Mouse (Mus musculus): Measurements from ENCODE around the gene Taok2.

The Taok2 gene

DNA sequence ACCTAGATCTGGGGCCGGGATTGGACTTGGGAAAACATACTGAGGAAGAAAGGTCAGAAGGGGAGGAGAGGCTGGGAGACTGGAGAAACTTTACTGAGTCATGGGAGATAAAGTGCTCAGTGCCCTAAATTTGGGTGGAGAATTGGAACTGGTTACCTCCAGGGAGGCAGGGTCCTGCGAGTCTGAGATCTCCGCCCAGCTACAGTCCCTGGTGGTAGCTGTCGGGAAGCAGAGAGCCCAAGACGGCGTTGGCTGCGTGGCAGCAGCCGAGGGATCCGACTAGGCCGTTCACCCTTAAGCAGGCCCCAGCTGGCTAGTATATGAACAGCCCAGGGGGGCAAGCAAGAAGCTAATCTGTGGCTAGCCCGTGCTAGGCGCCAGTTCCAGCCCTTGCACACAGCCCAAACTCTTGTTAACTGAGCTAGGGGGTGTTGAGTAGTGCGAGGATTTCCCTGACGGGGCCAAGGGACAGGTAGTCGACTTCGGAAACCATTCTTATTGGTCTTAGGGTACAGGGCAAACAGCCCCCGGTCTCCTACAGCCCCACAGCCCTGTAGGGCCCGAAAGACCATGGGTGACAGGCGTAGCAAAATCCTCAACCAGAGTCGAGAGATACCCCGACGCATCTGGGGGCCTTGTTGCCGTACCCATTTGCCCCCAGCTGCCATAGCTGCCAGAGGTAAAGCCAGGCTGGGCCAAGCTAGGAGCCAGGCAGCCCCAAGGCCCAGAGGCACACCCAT lies 14.6 kb downstream of the Taok2 start:
- no peak for DNase-seq (ENCODE audit: low spot score)

DNA sequence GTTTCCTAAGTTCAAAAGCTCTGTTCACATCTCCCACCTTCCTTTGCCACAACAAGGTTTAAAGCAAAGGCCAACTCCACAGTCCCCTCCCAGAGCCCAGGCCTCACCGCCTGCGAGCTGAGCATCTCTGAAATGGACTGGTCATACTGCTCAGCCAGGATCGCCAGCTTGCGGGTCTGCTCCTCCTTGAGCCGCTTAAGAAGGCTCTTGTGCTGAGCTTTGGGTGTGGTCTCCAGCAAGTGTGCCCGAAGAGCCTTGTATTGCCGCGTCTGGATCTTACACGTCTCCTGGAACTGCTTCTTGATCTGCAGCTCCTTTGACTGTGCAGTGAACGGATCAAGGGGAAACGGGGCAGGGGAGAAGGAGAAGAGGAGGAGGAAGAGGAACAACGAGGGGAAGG lies 16.5 kb downstream of the Taok2 start:
- no peak for DNase-seq (ENCODE audit: low spot score)

DNA sequence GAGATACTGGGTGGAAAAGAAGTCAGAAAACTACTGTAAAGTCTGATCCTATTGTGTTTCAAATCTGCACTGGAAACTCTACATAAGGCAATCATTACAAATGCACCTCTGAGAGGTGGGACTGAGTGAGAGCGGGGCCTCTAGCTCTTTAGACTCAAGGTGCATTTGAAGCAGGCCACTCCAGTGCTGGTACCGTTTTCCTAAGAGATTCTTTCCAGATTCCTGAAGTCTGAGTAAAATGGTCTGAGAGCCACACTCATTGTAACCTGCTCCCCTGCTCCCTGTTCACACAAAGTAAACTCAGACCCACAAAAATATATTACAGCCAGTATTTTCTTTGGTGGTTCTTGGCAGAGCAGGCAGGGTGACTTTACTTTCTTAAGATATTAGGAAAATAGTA lies 17.0 kb downstream of the Taok2 start:
- no peak for DNase-seq (ENCODE audit: low spot score)

DNA sequence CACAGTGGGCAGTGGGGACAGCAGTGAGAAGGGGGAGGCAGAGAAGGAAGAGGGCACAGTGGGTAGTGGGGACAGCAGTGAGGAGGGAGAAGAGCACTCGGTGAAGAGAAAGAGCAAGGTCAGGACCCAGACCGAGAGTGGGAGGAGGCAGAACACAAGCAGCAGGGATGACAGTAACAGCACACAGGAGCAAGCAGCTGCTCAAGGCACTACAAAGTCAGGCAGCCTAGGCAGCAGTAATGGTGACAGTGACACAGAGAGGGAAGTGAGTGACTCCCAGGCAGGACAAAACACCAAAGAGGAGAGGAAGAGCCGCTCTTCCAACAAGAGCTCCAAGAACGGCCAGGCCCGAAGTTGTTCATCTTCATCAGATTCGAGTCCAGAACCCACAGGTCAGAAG lies 20.7 kb downstream of the Taok2 start:
- DNase-seq (ENCODE audit: low spot score), result no peak

DNA sequence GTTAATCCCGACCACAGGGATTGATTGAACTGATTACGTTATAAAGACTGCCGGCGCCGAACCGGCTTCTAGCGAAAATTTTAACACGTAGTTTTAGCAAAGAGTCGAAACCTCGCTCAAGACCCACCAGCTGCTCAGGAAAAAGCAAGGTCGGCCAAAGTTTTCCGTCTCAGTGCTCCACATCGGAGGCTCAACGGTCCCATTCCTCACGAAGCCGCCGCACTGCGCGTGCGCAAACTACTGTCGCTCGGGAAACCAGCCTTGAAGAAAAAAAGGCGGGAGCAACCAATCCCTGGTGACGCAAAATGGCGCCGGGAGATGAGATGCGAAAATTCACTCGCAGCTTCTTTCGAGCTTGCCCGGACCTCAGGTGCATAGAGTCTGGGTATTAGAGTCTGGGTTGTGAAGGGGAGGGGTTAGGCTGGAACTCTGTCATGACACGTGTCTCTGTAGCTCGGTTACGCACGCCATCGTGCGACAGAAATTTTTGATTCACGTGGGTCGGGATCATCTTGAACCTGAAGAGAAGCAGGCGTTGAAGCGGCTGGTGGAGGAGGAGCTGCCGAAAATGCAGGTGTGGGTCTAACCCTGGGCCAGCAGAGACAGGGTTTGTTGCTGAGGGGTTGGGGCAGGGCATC lies 22.2 kb downstream of the Taok2 start, which contains the start of gene Ino80e:
Gene Ino80e (minus strand): TSS at position 231 of the 638 bp plus-strand sequence.
- peak; percentile 99 for DNase-seq (ENCODE audit: low spot score)

DNA sequence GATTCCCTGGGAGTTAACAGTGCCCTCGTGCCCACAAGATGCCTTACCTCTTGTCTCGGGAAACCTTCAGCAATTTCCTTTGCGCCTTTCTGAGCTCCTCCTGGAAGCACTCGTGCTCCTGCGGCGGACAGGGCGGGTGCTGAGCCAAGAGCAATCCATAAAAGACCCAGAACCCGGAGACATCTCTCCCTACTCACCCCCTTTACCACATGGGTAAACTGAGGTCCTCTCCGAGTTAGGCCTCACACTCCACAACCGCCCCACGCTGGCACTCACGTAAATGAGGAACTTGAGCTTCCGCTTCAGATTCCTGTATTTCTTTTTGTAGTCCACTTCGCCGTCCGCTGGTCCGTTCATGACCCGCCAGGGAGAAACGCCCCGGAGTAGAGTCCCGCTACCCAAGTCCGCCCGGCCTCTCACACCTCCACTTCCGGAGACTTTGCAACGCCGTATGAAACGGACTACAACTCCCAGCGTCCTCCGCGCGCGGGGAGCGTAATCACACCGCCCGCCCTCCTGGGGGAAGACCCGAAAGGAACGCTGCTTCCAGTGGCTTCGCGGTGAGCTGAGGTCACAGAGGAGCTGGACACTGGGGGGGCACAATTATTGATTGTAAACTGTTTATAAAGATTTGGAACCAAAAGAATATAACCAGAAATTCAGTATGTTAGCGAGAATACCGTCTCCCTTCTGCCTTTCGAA lies 22.9 kb downstream of the Taok2 start, which contains the start of gene Hirip3:
Gene Hirip3 (plus strand): TSS at position 544 of the 702 bp plus-strand sequence.
- peak; percentile 99 for DNase-seq (ENCODE audit: low spot score)

DNA sequence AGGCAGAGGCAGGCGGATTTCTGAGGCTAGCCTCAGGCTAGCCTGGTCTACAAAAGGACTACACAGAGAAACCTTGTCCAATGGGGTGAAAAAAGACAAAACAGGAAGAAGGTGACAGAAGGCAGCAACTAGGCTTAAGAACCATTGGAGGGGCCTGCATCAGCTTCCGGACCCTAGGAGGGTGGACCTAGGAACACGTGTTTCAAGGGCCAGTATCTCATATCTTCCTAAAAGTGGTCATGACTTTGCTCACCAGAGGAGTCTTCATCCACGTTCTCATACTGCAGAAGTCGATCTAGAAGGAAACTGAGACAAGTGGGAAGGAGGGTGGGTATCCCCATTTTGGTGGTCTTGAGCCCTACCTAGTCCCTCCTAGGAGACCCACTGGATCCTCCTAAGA lies 23.5 kb downstream of the Taok2 start:
- no peak for DNase-seq (ENCODE audit: low spot score)

DNA sequence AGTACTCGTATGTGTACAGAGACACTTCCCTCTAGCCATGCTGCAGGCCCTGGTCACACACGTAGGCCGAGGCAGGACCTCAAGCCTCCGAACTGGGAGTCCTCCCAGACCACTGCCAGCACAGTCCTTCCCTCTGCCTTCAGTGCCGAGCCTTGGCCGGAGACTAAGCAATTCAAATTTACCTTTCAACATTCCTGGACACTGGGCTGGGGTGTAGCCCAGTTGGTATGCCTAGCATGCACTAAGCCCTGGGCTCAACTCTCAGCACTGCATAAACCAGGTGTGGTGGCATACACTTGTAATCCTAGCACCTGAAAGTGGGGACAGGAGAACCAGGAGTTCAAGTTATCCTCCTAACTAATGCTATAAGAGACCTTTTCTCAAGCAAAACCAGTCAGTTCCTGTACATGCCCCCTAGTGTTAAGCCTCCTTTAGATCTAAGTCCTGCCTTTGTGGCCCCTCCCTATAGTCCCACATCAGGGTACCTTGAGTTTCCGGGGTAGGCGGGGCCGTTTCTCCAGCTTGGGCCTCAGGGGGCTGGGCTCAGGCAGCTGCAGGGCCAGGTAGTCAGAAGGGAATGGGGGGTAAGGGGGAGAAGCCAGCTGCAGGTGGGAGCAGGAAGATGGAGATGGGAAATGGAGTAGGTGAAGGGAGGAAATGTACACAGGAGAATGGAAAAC lies 27.6 kb downstream of the Taok2 start:
- DNase-seq (ENCODE audit: low spot score), result no peak

DNA sequence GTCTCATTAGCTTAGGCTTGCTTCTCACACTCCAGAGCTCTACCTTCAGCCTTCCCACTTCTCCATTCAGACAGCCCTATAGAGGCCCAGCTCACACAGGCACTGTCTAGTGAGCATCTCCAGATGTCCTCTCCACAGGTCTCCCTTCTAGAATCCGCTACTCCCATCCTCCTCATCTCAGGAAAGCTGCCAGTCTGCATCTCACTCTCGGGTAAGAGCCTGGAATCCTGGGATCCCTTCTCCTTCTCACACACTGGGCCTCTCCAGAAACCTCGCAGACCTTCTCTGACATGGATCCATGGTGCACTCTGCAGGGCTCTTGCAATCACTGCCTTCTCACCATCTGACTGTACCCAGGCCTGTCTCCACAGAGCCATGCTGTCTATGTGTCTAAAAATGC lies 28.9 kb downstream of the Taok2 start:
- no peak for DNase-seq (ENCODE audit: low spot score)

DNA sequence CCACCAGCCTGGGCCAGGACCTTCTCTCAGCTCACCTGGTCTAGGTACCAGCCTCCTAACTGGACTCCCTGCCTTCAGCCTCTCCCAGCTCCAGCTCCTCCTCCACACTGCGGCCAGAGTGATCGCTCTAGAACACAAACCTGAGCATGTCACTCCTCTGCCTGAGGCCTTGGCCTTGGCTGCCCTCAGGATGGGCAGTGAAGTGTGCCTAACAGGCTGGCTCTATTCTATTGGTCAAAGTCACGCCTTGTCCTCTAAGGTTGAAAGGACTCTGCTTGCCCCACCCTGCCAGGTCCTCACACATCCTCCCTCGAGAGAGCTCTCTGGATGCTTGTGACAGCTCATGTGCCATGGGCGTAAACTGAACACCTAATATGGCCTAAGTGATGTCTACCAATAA lies 31.0 kb downstream of the Taok2 start:
- no peak for DNase-seq (ENCODE audit: low spot score)

DNA sequence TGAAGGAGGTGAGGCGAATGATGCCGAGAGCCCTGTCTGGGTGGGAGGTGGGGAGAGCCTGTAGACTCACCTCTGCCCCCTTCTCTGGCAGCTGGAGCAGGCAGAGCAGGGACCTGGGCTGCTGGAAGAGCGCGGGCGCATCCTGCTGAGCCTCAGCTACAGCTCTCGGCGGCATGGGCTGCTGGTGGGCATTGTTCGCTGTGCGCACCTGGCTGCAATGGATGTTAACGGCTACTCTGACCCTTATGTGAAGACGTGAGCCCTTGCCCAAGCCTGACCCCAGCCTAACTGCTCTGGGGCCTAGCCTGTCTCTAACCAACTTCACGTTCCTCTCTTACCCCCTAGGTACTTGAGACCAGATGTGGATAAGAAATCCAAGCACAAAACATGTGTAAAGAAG lies 33.3 kb downstream of the Taok2 start:
- DNase-seq (ENCODE audit: low spot score), result no peak

DNA sequence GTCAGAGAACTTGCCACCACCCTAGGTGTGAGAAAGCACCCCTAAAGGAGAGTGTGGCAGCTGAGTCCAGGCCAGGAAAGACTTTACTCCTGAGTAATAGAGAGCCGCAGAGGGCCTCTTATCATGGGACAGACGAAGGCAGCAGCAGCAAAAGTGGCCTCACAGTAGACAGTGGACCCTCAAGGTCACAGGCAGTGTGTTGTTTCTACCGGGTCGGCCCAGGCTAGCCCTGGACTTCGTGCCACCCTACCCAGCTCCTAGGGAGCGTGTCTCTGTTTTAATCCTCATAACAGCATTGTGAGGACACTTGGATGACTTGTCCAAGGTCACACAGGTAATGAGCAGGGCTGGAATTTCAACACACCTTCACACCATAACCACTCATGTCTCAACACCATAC lies 34.3 kb downstream of the Taok2 start:
- no peak for DNase-seq (ENCODE audit: low spot score)

DNA sequence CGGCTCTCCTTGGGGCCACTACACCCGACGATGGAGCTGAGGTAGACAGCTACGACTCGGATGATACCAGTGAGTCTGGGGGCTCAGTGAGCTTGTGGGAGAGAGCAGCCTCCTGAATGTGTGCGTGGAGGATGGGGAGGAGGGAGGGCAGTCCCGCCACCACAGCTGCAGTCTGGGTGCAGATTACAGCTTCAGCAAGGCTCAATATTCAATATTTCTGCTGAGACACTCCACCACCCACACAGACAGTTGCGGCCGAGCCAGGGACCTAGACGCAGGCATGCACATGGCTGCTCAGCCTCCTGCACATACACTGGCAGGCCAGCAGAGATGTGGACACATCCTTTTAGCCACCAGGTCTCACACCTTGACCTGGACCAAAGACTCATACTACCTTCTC lies 35.7 kb downstream of the Taok2 start:
- no peak for DNase-seq (ENCODE audit: low spot score)

DNA sequence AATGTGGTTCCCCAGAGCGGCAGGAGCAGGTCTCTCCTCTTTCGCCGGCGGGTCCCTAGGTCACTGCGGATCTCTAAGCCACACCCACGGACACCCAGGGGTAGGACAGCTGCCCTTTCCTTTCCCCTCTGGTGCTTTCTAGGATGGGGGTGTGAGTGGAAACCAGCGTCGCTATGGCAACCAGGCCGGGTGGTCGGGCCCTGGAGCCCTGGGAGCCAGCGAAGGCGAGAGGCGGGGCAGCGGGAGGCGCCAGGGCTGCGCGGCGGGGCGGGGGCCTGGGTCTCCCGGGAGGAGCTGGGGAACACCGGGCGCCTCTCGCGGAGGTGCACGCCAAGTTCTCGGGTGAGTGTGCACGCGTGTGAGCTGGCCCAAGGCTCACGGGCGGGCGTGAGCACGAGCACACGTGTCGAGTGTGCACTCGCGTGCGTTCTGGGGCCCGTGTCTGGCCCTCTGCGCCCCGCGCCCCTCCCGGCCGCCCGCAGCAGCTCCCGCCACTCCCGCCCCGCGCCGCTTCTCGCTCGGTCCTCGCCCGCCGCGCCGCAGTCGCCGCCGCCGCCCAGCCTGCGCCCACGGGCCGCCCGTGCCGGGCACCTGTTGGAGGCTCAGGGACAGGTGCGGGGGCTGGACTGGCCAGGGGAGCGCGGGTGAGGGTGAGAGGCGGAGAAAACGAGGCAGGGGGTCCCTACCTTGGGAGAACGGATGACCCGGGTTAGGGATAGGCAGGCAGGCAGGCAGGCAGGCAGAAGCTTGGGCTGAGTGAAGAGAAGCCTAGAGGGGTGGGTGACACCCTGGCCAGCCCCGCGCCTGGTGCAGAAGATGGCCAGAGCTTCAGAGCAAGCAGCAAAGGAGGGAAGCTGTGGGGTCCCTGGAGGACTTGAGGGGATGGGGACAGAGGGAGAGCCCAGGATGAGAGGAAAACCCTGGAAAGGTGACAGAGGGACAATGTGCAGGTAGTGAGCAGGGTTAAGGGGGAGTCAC lies 36.8 kb downstream of the Taok2 start:
- peak; percentile 80 for DNase-seq (ENCODE audit: low spot score)

DNA sequence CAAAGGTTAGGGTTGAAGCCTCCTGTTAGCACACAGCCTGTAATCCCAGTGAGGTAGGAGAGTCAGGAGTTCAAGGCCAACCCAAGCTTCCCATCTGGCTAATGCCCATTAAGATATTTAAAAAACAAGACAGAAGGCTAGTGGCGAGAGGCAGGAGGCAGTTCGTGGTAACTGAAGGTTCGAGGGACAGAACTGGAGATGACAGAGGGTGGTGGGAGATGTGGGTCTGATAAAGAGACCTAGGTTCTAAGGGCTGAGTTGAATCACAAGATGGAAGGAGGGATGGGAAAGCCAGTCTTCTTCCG lies 37.4 kb downstream of the Taok2 start, which contains the start of gene Doc2a:
Gene Doc2a (plus strand): TSS at position 301 of the 305 bp plus-strand sequence.
- no peak for DNase-seq (ENCODE audit: low spot score)

DNA sequence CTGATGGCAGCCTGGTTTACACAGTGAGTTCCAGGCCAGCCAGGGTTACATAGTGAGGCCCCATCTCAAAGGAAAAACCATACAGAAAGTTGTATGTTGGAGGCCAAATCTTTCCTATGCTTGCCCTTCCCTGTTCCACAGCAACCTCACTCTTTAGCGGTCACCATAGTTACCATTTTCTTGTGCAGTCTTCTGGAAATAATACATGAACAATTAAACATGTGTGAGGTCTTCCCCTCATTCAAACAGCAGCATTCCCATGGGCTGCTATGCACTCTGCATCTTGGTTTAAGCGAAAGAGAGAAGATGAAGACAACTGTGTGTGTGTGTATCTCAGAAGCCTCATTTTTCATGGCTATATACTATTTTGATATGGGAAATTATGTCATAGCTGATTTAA lies 39.0 kb downstream of the Taok2 start:
- no peak for DNase-seq (ENCODE audit: low spot score)

DNA sequence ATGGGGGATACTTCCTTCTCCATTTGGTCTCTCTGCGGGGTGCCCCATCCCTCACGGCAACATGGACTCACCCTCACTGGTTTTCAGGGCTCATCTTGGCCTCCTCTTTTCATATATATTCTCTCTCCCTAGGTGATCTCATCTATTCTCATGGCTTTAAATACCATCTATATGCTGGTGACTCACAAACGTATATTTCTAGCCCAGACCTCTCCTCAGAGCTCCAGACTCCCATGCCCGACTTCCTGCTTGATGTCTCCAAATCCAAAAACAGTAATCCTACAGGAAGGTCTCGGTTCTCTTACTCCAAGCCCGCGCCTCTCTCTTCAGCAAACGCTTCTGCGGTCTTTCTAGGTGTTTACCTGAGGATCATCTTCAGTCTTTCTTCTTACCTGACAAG lies 41.2 kb downstream of the Taok2 start:
- no peak for DNase-seq (ENCODE audit: low spot score)

DNA sequence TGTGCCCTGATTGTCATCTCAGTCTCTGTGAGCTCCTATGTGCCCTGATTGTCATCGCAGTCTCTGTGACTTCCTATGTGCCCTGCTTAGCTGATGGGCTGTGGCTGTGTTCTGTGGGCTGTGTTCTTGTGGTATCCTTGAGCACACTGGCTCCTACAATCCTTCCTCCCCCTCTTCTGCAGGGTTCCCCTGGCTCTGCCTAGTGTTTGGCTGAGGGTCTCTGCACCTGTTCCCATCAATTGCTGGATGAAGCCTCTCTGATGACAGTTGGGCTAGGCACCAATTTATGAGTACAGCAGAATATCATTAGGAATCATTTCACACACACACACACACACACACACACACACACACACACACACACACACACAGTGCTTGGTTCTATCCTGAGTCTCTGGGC lies 51.2 kb downstream of the Taok2 start:
- DNase-seq (ENCODE audit: low spot score), result no peak

DNA sequence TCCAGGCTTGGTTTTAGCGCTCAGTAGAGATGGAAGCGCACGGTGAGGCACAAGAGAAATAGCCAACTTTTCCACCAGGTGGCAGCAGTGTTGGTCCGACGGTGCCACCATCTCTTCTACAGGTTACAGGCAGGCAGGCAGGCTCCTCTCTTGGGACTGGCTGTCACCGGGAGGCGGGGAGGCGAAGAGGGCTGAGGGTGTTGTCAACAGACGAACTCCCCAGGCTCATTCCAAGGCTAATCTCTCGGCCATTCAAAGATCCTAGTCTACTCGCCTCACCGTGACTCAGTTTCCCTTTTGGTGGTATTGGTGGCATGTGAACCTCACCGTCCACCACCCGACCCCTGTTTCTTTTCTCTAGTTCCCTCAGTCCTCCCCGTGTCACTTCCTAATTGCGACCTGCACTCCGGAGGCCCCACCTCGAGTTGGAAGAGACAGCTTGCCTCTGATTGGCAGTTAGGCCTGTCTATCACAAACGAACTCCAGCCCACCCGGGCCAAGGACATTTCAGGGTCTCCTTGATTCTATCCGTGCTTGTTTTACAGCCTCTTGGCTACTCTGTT lies 52.4 kb downstream of the Taok2 start:
- peak; percentile 92 for DNase-seq (ENCODE audit: low spot score)

DNA sequence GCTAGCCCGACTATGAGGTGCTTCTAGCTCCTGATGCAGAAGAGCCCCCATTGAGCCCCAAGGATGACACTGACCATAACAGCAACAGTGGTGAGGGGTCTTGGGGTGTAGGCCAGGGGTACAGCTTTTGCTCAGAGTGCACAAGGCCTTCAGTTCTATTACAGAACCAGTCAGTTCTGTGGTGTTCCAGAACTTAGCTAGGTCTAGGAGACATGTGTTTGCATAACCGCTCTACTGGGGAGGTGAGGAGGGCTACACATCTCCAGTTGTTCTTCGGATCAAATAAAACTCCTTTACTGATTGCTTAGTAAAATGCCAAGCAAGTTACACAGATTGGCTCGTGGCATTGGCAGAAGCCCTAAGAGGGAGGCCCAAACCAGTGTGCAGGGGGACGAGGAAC lies 53.0 kb downstream of the Taok2 start, which contains the start of gene 4930451I11Rik:
Gene 4930451I11Rik (minus strand): TSS at position 101 of the 400 bp plus-strand sequence.
- DNase-seq (ENCODE audit: low spot score), result no peak

DNA sequence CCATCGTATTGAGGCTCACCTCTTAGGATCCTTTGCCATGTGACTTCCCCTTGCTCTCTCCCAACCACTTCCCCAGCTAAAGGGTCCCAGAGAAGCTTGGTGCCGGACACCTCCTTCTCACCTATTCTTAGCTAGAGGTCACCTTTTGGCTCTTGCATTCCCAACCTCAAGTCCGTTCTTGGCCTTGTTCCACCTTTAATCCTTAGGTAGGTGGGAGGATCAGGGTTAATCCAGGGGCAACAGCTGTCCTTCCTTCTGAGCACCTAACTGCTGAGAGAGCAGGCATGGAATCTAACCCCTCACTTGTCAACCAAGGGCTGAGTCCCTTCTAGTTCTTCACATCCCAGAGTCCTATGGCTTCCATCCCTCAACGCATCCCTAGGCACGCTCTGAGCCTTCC lies 58.6 kb downstream of the Taok2 start:
- no peak for DNase-seq (ENCODE audit: low spot score)
